Mouse (Mus musculus) spleen, adult 12 weeks (tissue): ENCODE measurements around the gene Cst8.
"Not testable (repeated sequence)": the region's sequence is repeated elsewhere in the genome, so short reads cannot be mapped to it uniquely, and the experiment has no call there.

ENCODE experiments used
- DNase-seq: peaks from one replicate; pipeline ENCODE4 v3.0.0; 2022; ENCODE audit warnings: low spot score

Cst8 gene

DNA sequence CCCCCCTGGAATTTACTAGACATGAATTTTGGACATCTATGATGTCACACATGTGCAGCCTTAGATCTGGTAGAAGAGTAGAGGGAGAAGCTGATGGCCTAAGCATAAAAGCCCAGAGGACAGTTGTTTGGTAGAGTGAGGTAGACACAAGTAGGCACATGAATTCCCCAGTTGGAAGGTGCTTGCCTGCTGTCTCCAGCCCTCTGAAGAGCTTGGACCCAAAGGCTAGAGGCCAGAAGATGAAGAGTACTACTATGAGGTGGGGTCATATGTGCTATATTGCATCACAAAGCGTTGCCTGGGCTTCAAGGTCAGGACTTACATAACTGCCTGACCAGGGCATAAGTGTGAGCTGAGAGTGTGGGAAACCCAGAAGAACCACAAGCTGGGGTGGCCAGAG is at the start of gene Cst8:
Cst8 (plus strand) TSS at position 301 of the 400 bp plus-strand sequence.
- DNase-seq = no peak

DNA sequence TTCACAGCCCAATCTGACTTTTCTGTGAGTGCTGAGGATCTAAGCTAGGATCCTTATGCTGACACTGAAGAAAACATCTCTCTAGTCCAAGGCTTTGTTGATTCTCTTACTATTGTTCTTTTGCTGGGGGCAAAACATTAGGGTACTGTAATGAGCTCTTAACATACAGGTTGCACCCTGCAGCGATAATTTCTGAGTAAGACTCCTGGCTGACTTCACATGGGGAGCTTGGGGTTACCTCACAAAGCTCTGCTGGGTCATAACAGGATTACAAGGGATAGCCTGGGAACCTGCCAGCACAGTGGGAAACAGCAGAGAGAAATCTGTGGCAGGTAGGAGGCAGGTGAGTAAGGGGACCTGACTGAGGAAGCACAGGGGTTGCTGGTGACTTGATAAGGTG is 48.5 kb upstream of the Cst8 start, which contains the start of gene Cstl1:
Cstl1 (plus strand) TSS at position 301 of the 400 bp plus-strand sequence.
- no peak for DNase-seq

DNA sequence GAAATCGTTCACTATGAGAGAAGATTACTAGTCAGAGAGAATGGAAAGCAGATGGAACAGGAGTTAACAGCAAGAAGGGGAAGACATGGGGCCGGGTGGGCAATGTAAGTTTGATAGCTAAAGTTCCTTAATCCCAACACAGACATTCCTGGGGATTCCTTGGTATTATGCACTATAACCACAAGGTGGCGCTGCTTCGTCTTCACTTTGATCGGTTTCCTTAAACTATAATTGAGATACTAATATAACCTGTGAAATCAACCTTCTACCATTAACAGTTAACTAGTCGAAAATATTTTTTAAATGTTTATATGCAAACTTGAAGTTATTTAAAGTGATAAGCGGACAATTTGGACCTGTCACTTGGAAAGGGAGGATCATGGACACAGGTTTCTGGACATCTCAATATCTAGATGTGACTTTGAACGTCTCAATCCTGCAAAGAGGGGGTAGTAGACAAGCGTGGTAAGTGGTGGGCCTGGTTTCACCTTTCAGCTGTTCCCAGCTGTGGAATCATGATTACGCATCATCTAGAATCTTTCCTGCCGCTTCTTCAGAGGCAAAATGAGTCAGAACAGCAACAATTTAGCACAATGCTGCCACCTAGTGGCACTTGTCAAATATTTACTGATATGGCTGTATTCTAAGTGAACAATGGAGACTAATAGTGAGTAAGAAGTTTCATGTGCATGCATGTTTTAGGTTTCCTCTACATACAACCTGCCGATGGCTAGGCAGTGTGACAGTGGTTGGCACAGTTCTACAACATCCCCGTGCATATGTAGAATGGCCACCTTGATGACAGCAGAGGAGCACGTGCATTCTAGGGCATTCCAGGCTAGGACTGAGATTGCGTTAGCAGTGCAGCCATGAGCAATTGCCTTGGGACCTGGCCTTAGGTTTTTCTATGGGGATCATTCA is 46.4 kb upstream of the Cst8 start:
- peak; percentile 36 for DNase-seq

DNA sequence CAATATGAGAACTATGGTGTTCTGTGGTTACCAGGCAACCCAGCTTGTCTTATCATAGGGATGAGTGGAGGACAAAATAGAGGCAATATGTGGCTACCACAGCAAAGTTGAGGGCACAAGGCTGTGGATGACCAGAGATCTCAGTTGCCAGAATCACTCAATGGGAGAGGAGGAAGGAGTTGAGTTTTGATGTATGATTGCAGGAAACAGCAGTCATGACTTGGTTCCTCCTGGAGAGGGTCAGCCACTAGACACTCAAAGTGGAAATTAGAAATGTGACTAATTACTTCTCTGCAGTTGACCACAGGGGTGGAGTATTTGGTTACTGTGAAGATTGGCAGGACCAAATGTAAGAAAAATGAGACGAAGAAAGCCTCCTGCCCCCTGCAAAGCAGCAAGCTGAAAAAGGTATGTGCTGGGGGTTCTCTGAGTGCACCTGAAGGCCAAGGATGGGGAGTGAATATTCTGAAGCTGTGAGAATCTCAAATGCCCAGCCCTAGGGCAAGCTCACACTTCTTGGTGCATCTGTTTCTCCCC is 44.2 kb upstream of the Cst8 start:
- no peak for DNase-seq

DNA sequence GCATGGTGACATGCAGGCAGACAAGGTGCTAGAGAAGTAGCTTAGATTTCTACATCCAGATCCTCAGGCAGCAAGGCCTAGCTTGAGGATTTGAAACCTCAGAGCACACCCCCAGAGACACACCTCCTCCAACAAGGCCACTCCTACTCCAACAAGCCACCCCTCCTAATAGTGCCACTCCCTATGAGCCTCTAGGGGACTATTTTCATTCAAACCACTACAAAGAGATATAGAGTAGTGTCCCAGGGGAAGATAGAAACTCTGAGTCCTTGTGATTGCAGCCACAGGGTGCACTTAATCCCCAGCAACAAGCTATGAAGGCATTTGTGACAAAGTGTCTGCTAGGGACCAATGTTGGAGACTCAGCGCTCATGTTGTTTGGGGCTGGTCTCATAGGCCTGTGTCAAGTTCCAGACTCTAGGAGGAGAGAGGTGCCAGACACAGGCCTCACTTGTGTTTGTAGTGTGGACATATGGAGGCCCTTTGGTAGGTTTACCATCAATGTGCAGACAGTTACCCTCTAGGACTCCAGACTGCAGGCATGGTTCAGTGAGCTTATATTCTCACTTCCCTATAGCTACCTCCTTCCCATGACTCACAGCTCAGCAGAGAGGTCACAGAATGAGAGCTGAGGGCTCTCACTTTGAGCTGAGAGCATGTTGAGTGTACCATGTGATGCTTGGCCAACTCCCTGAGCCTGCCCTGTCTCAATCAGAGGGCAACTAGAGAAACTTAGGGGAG is 34.8 kb upstream of the Cst8 start:
- peak; percentile 19 for DNase-seq

DNA sequence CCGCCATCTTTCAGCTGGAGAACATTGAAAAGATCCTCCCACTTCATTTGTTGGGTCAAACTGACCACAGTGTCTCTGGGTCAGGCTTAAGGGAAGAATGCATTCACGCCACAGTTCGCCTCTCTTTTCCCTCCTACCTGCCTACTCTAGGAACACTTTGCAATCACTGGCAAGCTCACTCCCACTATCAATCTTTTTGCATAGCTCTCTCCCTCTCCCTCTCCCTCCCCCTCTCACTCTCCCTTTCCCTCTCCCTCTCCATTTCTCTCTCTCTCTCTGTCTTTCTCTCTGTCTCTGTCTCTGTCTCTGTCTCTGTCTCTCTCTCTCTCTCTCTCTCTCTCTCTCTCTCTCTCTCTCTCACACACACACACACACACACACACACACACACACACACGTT is 27.2 kb upstream of the Cst8 start, which contains the start of gene Cst11:
Cst11 (minus strand) TSS at position 101 of the 400 bp plus-strand sequence.
- DNase-seq = not testable (repeated sequence)

DNA sequence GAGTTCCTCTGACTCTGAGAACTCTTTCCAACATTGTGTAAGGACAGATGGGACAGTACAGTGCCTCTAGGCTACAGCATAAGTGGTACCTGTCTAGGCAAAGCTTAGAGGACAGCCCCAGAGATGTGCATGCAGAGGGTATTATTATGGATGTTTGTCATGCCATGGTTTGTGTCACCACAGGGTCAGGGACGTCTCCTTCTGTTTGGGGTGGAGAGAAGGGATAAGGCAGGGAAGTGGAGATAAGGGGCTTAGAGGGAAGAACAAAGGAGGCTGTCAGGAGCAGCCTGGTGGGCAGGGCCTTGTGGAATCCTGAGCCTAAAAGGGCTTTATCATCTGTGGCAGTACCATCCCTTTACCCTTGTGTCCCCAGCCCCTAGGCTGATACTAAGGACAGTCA is 16.9 kb upstream of the Cst8 start, which contains the start of gene 8030411F24Rik:
8030411F24Rik (plus strand) TSS at position 301 of the 400 bp plus-strand sequence.
- DNase-seq = no peak

DNA sequence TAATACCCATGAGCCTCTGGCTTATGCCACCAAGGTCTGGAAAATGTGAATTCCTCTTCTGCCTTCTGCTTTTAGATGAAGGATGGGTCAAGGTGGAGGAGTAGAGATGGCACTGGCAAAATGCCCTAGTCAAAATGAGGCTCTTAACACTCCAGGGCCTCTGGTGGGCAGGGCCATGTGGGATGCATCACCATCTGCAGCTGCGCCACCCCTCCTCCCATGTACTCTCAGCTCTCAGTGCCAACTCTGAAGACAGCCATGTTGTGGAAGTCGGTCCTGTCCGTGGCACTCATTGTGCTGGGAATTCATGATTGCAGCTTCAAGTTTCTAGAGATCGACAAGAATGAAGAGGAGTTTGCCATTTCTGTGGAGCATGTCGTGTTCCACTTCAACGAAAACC is 9.4 kb upstream of the Cst8 start, which contains the start of gene Cst12:
Cst12 (plus strand) TSS at position 220 of the 400 bp plus-strand sequence.
- DNase-seq = no peak

DNA sequence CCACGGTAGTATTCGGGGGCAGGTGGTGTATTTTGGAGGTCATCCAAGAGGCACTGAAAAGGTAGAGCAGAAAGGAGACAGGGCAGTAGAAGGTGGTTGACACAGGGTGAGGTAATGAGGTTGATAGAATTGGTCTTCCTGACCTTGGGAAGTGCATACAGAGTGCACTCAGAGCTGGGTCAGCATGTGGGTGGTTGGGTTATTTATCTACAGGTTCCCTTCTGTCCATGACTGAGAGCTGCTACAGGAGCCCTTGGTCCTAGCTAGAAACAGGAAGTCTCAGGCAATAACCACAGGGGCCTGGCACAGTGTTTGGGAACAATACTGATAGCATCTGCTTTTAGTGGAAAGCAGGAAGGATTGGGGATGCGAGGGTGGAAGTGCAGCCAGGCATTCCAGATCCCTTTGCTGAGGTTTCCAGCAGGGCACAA is 2.9 kb downstream of the Cst8 start:
- DNase-seq = no peak

DNA sequence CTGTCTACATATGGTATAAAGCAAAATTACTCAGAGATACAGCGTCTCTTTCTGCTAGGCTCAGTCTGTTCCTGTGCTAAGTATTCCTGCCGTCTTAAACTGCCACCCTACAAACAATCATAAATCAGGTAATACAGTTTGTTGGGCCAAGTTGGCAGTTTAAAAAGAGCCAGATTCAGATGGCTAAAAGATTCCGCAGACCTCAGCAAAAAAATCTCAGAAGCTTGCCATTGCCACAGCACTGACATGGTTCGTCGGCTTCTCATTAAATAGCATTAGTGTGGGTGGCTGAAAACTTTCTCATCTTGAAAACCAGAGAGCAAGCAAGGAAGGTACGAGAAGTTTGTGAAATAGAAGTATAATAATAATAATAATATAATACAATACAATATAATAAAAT is 8.1 kb downstream of the Cst8 start:
- no peak for DNase-seq

DNA sequence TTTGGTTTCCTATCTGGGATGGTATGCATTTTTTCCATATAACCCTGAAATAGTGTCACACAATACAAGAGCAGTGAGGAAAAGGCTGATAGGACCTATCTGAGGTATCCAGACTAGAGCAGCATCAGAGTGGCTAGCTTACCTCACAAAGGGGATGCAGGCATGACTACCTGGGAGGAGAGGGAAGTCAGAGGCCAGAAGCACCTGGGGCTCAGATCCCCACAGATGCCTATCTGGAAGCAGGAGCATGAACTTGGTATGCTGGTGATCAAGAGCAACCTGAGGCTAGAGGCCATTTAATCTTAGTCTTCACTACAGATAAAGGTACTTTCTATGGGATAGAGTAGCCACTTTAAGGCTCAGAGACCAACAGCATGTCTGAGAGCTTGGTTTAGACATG is 21.3 kb downstream of the Cst8 start, which contains the start of gene Cst13:
Cst13 (plus strand) TSS at position 173 of the 400 bp plus-strand sequence.
- DNase-seq = no peak

DNA sequence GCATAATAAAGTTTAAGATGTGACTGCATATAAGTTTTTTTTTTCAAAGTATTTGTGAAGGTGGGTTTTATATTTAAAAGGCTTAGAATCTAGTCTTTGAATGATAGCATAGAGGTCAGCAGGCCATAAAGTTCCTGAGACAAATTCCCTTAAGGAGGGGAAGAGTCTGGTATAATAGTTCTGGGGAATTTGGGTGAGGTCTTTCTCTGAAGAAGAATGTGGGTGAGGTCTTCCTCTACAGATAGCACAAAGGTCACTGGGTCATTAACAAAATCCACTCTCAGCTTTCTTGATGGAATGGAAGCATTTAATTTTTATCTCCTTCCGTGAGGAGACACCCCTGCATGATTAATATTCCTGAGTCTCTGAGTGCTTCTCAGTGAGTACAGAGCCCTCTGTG is 27.4 kb downstream of the Cst8 start:
- no peak for DNase-seq

DNA sequence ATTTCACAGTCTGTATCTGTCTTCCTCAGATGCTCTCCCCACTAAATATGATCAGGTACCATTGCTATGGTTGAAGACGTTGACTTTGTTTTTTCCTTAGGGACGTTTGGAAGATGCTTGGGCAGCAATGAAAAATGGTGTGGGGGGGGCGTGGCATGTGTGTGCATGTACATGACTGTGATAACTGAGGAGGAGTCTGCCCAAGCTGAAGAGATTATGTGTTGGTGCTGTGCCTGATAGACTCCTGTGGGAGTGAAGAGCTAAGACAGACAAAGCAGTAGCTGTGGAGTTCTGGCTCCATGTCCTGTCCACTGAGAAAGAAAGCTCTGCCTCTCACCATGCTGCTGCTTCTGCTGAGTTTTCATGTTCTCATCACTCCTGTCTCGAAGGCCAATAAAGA is 36.3 kb downstream of the Cst8 start, which contains the start of gene Cst9:
Cst9 (plus strand) TSS at position 236 of the 400 bp plus-strand sequence.
- DNase-seq = no peak

DNA sequence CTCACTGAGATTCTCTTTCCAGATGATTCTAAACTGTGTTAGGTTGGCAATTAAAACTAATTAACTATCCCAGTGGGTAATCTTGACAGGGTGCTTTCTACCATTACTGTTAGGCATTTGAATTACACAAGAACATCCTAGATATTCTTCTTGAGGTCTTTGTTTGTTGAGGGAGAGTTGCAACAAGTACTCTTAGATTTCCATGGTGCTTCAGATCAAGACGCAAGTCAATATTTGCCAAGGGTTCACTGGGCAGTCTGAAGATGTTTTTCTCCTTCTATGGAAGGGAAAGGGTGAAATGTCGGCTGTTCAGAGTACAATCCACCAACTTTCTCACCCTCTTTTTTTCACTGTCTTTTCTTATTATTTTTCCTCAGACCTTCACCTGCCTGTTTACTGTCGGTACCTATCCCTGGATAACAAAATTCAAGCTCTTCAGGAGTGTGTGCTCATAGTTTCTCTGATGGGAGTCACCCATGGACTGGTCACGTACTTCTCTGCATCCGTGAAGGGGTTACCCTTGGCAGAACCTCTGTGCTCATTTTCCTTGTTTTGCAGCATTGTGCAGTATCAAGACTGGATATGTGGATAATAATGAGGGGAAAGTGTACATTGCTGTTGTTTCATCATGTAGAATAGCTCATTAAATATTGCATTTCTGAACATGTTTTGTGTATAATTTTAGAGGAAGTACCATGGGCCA is 39.6 kb downstream of the Cst8 start:
- DNase-seq = no peak

DNA sequence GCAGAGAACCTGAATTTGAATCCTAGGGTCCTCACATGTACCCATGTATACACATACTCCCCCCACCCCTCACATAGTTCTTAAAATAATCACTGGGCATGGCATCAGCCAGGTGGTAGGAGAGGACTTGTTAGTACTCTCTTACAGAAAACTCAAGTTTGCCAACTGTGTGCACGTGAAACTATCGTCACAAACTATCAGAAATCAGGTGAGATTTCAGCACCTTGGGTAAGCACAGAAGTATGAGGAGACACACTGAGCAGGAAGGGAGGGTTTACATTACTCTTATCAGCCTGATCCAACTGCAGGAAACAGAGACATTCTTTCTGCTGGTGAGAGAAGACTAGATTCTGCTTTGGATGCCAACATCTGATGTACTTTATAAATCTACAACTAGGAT is 40.6 kb downstream of the Cst8 start:
- no peak for DNase-seq

DNA sequence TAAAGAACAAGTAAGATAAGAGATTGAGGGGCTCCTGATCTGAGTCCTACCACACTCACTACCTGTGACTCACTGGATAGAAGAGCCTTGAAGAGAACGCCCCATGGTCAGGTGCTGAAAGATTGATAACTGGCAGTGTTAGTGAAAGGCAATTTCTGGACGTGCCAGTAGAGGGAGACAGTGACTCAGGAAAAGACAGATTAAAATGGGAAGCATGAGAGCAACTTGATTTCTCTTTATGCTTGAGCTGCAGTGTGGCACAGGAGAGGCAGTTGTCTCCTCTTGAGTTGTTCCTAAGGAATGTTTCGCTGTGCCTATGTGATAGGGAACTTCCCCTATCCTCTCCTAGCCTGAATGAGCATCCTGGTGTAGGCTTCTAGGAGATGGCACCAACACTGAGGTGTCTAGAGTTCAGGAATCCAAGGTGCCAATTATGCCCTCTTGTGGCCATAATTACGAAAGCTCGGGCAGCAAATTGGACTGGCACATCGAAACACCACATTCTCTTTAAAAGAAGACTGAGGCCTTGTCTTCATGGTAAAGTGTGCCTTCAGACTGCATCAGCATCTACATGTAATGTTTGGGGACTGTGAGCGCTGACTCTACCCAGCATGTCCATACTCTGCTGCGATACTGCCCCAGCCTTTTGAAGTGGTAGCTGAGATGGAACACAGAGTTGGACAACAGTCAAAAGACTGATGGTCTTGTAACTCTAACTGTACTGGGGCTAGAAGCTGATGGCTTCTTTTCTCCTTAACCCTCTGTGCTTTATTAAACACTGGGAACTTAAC is 52.7 kb downstream of the Cst8 start:
- peak; percentile 39 for DNase-seq
